Mouse (Mus musculus) testis, adult 2 months (tissue): ENCODE measurements at regions not wholly inside any gene's neighbourhood (a gene's known extent, or its start where the extent isn't known, plus 50 kb on each side); places are given as distances from the start of the nearest gene placed in this dataset.

Experiments used
- CTCF ChIP-seq: fragments of 200-500 bp; IDR thresholded peaks from 2 replicates; pipeline ENCODE4 v1.5.1; 2012; ENCODE audit warnings: low read depth, mild to moderate bottlenecking, inconsistent platforms, low read length, moderate library complexity; ENCODE audit not compliant: control insufficient read depth, insufficient read depth, insufficient replicate concordance
- POLR2A ChIP-seq: fragments of 200-500 bp; IDR thresholded peaks from 2 replicates; pipeline ENCODE4 v1.6.1; 2012; ENCODE audit warnings: low read depth, mild to moderate bottlenecking, inconsistent platforms, low read length, moderate library complexity; ENCODE audit not compliant: control insufficient read depth

GRCm38 (mm10) chr9:101670111-101670510 lies 191.5 kb upstream of the 9630041A04Rik start:
- TF ChIP-seq POLR2A (no peak), CTCF (no peak)
